Mouse (Mus musculus) MEL (cell line): ENCODE data around the gene Tmem30b.

Source experiments
- CTCF ChIP-seq, 3 experiments: IDR thresholded peaks in 2 of 3; conservative IDR thresholded peaks in 1 of 3; 2 replicates each; pipeline ENCODE4 v1.5.1; 2011 to 2012; ENCODE audit warnings: low read length in 3 of 3, low read depth in 2 of 3, mild to moderate bottlenecking in 2 of 3, improper control_type of control experiment in 1 of 3, inconsistent platforms in 1 of 3, mixed read lengths in 1 of 3, moderate library complexity in 1 of 3; ENCODE audit not compliant: control insufficient read depth in 1 of 3, insufficient read depth in 1 of 3, poor library complexity in 1 of 3, severe bottlenecking in 1 of 3
- E2F4 ChIP-seq: IDR thresholded peaks from 2 replicates; pipeline ENCODE4 v1.6.1; 2011; ENCODE audit warnings: low read depth, low read length, improper control_type of control experiment, borderline replicate concordance
- EP300 ChIP-seq, 2 experiments: IDR thresholded peaks; 2 replicates each; pipeline ENCODE4 v1.6.1; 2011; ENCODE audit warnings: improper control_type of control experiment in 2 of 2, low read length in 2 of 2, low read depth in 1 of 2, mild to moderate bottlenecking in 1 of 2
- GATA1 ChIP-seq: IDR thresholded peaks from 2 replicates; pipeline ENCODE4 v1.6.1; 2011; ENCODE audit warnings: low read depth, low read length, improper control_type of control experiment
- KAT2A ChIP-seq: conservative IDR thresholded peaks from 2 replicates; pipeline ENCODE4 v1.6.1; 2012; ENCODE audit warnings: low read depth, low read length, improper control_type of control experiment, inconsistent platforms
- MEF2A ChIP-seq: IDR thresholded peaks from 2 replicates; pipeline ENCODE4 v1.6.1; 2014; ENCODE audit warnings: low read depth, mild to moderate bottlenecking, inconsistent platforms, low read length, improper control_type of control experiment; ENCODE audit not compliant: poor library complexity, insufficient replicate concordance, severe bottlenecking; ENCODE audit errors: extremely low read depth
- POLR2A ChIP-seq, 2 experiments: IDR thresholded peaks; 2 replicates each; pipeline ENCODE4 v1.6.1; 2011 to 2012; ENCODE audit warnings: low read length in 2 of 2, mild to moderate bottlenecking in 2 of 2, control low read depth in 1 of 2, improper control_type of control experiment in 1 of 2, low read depth in 1 of 2, moderate library complexity in 1 of 2; ENCODE audit not compliant: control insufficient read depth in 1 of 2, insufficient read depth in 1 of 2, poor library complexity in 1 of 2
- RCOR1 ChIP-seq: IDR thresholded peaks from 2 replicates; pipeline ENCODE4 v1.6.1; 2012; ENCODE audit warnings: low read depth, mild to moderate bottlenecking, inconsistent platforms, low read length, improper control_type of control experiment
- TBP ChIP-seq: IDR thresholded peaks from 2 replicates; pipeline ENCODE4 v1.8.0; 2011; ENCODE audit warnings: low read depth, low read length, improper control_type of control experiment
- TCF12 ChIP-seq: IDR thresholded peaks from 2 replicates; pipeline ENCODE4 v1.6.1; 2014; ENCODE audit warnings: low read depth, mild to moderate bottlenecking, inconsistent platforms, low read length, improper control_type of control experiment, moderate library complexity
- UBTF ChIP-seq: IDR thresholded peaks from 2 replicates; pipeline ENCODE4 v1.6.1; 2012; ENCODE audit warnings: low read depth, mild to moderate bottlenecking, inconsistent platforms, low read length, improper control_type of control experiment, moderate library complexity, borderline replicate concordance; ENCODE audit not compliant: insufficient read depth
- USF1 ChIP-seq: IDR thresholded peaks from 2 replicates; pipeline ENCODE4 v1.6.1; 2014; ENCODE audit warnings: low read depth, mild to moderate bottlenecking, inconsistent platforms, low read length, improper control_type of control experiment, moderate library complexity
- ZNF384 ChIP-seq: IDR thresholded peaks from 2 replicates; pipeline ENCODE4 v1.6.1; 2012; ENCODE audit warnings: low read depth, mild to moderate bottlenecking, inconsistent platforms, low read length, improper control_type of control experiment

- TF ChIP-seq POLR2A (IDR thresholded peaks at IDR 0.05; ENCODE audit: control insufficient read depth in 1 of 2, insufficient read depth in 1 of 2, low read depth in 1 of 2, low read length in 2 of 2, poor library complexity in 1 of 2) (no peak), CTCF (IDR thresholded peaks at IDR 0.05 in 2 of 3, conservative IDR thresholded peaks at IDR 0.05 in 1 of 3; ENCODE audit: control insufficient read depth in 1 of 3, insufficient read depth in 1 of 3, low read depth in 2 of 3, low read length in 3 of 3, poor library complexity in 1 of 3, severe bottlenecking in 1 of 3) (no peak), EP300 (IDR thresholded peaks at IDR 0.05; ENCODE audit: low read depth in 1 of 2, low read length in 2 of 2) (no peak), TCF12 (no peak), MEF2A (no peak), ZNF384 (no peak), RCOR1 (no peak), KAT2A (no peak), USF1 (no peak), TBP (no peak), GATA1 (no peak), UBTF (no peak), E2F4 (no peak)
These were observed 20.8 kb downstream of the Tmem30b start for GRCm38 (mm10) chr12:73525254-73525885.
